Mouse (Mus musculus) C2C12 (cell line): Measurements from ENCODE around the gene Ebf1.

ENCODE experiments used
- CTCF ChIP-seq: IDR thresholded peaks from one replicate; pipeline ENCODE4 v1.5.1; 2011; ENCODE audit not compliant: control insufficient read depth, insufficient read depth, insufficient read length
- USF1 ChIP-seq: IDR thresholded peaks from one replicate; pipeline ENCODE4 v1.6.1; 2011; ENCODE audit warnings: low read depth, mild to moderate bottlenecking, control low read depth, moderate library complexity

GRCm38 (mm10) chr11:44953863-44954262, 336.7 kb downstream of the Ebf1 start:
- no peak for TF ChIP-seq CTCF
- no peak for TF ChIP-seq USF1
